Mouse (Mus musculus): ENCODE results near the gene Lilra6.
"Not testable (repeated sequence)": the region's sequence is repeated elsewhere in the genome, so short reads cannot be mapped to it uniquely, and the experiment has no call there.

Gene Lilra6

GRCm38 (mm10) chr7:3915387-3915786 lies at the start of gene Lilra6:
TSS of gene Lilra6 (minus strand) at chr7:3915503.
- peak; percentile 54 to 56 for DNase-seq

- DNase-seq, result no peak
Observed at GRCm38 (mm10) chr7:3962017-3962416, 46.7 kb upstream of the Lilra6 start.

- no peak for DNase-seq
Observed at GRCm38 (mm10) chr7:3957387-3957786, 42.1 kb upstream of the Lilra6 start.

GRCm38 (mm10) chr7:3949159-3949558 lies 33.9 kb upstream of the Lilra6 start:
- DNase-seq, result no peak

- no peak for DNase-seq
Observed at GRCm38 (mm10) chr7:3948223-3948622, 32.9 kb upstream of the Lilra6 start.

GRCm38 (mm10) chr7:3946117-3946516 lies 30.8 kb upstream of the Lilra6 start:
- no peak for DNase-seq

GRCm38 (mm10) chr7:3940915-3941314 lies 25.6 kb upstream of the Lilra6 start:
- peak; percentile 20 to 22 for DNase-seq

GRCm38 (mm10) chr7:3939866-3940525 lies 24.7 kb upstream of the Lilra6 start:
- no peak for DNase-seq

GRCm38 (mm10) chr7:3935473-3935872 lies 20.2 kb upstream of the Lilra6 start:
- not testable (repeated sequence) for DNase-seq

- peak; percentile 33 to 56 for DNase-seq
Observed at GRCm38 (mm10) chr7:3903704-3904103, 11.6 kb downstream of the Lilra6 start.

- peak; percentile 60 to 64 for DNase-seq
Observed at GRCm38 (mm10) chr7:3898036-3898590, 17.2 kb downstream of the Lilra6 start, which contains the start of gene Gm14548. TSS of gene Gm14548 (minus strand) at chr7:3898120.

- not testable (repeated sequence) for DNase-seq
Observed at GRCm38 (mm10) chr7:3875032-3875431, 40.3 kb downstream of the Lilra6 start.

All from B cell, adult 2 months (primary cell).